Mouse (Mus musculus) B cell, adult 2 months (primary cell): ENCODE data around the gene Nr1i3.

Experiments used
- DNase-seq, 2 experiments: peaks; one replicate each; pipeline ENCODE4 v3.0.0; 2022

Gene Nr1i3

DNA sequence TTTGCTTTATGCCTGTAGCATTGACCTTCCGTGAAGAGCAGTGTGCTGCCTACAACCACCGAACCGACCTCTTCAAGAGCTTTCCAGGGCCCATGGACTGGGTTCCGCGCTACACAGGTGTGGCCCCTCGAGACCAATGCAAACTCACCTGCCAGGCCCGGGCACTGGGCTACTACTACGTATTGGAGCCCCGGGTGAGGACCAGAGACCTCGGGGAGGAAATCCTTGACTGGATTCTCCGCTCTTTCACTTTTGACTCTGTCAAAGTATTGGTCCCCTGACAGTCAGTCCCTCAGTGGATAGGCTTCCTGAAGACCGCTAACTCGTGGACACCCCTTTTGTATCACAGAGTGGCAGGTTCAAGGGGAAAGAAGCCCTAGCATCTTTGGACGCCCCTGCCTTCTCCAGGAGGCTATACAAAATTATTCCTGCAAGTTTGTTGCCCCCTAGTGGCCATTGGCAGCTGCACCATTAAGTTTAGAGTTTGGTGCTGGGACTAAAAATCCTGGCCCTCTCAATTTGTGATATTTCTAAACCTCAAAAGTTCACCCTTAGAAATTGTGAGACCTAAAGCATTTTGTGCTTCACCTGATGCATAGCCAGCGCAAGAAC, 43.3 kb downstream of the Nr1i3 start:
- DNase-seq, result peak; percentile 75 to 77

DNA sequence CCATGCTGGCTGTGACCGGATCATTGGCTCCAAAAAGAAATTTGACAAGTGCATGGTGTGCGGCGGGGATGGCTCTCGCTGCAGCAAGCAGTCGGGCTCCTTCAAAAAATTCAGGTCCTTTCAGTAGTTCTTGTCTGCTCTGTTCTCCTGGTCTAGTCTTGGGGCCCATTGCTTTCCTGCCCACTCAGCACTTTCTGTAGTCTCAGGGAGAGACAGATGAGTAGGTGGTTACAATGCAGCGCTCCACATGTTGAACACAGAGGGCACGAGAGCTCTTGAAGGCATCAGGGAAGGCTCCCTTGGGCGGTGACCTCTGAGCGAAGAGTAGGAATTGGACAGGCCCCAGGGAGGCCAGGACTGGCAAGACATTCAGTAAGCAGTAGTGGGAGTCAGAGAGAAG, 44.0 kb downstream of the Nr1i3 start:
- no peak for DNase-seq

DNA sequence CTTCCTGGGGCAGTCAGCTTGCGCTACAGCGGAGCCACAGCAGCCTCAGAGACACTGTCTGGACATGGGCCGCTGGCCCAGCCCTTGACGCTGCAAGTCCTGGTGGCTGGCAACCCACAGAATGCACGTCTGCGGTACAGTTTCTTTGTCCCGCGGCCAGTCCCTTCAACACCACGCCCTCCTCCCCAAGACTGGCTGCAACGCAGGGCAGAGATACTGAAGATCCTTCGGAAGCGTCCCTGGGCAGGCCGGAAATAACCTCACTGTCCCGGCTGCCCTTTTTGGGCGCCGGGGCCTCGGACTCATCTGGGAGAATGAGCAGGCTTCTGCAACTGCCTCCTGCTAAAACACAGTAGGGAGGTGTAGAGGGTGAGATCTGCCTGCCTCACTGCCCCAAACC, 45.2 kb downstream of the Nr1i3 start:
- no peak for DNase-seq

DNA sequence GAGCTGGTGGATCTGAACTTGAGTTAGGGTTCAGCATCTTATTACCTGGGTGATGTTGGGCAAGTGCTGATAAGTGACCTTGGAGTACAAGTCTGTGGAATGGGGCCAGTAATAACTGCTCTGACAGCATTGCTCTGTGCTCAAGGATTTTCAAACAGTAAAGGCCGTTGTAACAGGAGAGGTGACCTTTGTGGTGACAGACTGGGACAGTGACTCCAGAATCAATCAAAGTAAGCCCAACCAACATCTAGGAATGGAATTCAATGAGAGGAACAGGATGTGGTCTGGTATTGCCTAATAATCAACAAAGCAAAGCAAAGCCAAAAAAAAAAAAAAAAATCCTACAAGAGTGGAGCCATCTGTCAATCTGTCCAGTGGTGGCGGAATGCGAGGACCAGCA, 46.5 kb downstream of the Nr1i3 start:
- no peak for DNase-seq

DNA sequence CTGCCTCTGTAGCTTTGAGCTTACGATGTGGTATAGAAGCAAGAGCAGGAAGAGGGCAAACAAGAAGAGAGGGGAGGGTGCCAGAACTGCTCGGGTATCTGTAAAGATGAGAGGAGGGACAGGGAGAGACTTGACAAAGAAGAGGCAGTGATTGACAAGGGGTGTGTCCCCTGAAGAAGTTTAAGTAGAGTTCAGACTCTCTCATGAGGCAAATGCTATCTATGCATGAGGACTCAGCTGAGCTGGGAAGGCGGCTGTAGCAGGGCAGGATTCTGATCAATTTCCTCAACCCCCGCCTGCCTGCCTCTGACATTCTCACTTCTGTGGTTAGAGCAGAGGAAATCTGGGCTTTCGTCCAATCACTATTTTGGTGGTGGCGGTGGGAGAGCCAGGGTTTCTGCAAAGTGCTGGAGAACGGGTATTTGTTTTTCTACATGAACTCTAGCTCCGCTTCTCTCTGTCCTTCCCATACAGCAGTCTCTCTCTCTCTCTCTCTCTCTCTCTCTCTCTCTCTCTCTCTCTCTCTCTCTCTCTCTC, 48.9 kb downstream of the Nr1i3 start:
- no peak for DNase-seq

DNA sequence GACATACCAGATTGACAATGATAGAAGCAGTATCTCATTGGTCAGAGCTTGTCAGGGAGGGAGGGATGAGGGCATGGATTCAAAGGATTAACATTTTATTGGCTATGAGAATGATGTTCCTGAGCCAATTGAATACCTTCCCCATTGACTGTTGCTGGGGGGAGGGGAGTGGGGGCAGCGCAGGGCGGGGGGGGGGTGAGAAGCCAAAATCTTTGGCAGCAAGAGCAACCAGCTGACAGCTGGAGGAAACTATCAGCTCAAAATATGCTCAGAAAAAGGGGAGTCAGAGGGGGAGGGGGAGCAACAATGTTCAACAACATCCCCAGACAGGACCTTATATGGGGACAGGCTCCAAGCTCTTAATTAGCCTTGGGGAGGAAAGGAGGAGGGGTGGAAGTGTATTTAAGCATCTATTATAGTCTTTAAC, 49.4 kb downstream of the Nr1i3 start:
- DNase-seq, result no peak

DNA sequence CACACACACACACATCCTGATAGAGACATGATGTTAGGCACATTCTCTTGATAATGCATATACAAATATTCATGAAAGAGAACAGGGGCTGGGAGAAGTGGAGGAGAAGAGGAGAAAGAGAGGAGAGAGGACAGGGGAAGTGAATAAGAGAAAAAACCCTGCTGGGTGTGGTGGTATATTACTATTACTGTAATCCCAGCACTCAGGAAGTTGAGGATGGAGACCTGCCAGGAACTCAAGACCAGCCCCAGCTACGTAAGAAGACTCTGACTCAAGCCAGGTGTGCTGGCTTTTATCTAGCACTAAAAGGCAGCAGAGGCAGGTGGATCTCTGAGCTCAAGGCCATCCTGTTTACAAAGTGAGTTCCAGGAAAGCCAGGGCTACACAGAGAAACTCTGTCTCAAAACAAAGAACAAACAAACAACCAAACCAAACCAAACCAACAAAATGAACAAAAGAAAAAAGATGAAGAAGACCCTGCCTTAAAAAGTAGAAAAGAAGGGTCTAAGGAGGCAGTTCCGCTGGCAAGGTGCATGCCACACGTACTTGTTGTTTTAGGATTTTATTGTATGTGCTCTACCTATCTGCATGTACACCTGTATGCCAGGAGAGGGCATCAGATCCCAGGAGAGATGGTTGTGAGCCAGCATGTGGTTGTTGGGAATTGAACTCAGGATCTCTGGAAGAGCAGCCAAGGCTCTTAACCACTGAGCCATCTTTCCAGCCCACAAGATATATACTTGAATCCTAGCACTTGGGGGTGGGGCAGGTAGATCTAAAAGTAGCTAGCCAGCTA, 50.1 kb downstream of the Nr1i3 start:
- no peak for DNase-seq

DNA sequence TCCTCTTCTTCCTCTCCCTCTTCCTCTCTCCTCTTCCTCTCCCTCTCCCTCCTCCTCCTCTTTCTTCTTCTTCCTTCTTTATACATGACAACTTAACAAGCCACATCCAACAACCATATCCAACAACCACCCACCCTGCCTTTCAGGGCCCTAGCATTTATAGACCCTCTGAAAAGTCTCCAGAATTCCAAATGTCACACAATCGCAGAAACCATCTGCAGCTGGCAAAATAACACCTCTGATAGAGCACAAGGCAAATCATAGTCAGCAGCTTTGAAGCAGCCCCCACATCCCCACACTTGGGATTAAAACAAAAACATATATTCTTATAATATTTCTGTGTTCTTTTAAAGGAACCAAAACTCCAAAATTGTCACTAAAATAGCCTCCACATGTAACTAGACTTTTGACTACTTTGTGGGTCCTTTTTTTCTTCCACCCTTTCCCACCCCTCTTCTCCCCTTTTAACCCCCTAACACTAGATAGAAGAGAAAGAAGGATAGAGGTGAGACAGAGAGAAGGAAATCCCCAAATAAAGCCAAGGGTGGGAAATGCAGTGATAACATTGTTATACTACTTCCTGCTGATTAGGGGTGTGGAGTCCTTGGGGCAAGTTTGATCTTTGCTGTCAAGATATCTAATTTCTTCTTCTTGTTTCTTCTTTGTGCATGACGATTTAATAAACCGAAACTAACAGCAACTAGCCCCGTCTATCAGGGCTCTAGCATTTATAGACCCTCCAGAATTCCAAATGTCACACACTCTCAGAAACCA, 52.4 kb downstream of the Nr1i3 start:
- no peak for DNase-seq

DNA sequence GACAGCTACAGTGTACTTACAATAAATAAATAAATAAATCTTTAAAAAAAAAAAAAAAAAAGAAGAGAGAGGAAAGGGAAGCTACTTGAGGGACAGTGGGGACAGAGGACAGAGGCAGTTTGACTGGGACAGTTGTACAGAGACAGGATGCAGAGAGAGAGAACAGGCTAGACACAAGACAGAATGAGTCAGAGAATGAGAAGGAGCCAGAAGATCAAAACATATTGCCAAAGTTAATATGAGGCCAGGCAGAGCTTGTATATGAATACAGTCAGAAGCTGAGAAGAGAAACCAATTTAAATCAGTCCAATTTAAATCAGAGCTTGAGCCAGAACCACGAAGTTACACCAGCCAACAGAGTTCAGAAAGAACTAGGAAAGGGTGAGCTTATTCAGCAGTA, 54.6 kb downstream of the Nr1i3 start:
- no peak for DNase-seq

DNA sequence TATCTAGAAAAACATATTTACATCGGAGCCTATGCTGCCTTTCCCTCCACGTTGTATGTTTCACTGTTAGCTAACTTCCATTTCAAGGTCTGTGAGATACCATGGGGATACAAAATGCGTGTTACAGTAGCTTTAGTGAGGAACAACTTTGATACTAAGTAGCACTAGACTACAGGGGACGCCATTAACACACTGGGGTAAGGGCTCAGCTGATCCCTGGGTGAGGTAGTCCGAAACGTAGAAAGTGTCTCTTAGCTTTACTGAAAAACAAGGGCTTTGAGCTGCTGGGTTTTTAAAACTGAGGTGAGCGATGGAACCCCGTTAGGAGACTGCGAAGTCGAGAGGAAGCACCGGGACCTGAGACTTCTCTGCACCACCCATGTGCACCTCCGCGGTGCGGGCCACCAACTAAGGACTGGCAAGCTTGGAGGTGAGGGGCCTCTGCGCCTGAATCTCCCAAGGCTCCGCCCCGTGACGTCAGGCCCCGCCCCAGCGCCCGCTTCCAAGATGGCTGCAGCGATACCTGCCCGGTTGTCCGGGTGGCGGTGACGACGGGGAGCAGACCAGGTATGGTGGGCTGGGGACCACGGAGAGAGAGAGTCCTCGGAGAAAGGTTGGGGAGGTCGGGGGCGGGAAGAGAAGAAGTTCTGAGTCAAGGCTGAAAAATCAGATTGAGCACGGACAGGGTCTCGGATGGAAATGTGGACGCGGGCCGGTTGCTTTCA, 56.2 kb downstream of the Nr1i3 start, which contains the start of gene B4galt3:
TSS of gene B4galt3 (plus strand) at position 481 of the 725 bp plus-strand sequence.
- peak; percentile 99 for DNase-seq
